Mouse (Mus musculus) olfactory bulb, adult 2 months (tissue): ENCODE measurements around the gene Rgs3.

Experiments
- CTCF ChIP-seq: fragments of 200-500 bp; IDR thresholded peaks from 2 replicates; pipeline ENCODE4 v1.5.1; 2012; ENCODE audit warnings: low read depth, mild to moderate bottlenecking, low read length, moderate library complexity; ENCODE audit not compliant: insufficient read depth
- POLR2A ChIP-seq: fragments of 200-500 bp; IDR thresholded peaks from 2 replicates; pipeline ENCODE4 v1.6.1; 2012; ENCODE audit warnings: mild to moderate bottlenecking, low read depth, low read length, moderate library complexity; ENCODE audit not compliant: insufficient read depth

DNA sequence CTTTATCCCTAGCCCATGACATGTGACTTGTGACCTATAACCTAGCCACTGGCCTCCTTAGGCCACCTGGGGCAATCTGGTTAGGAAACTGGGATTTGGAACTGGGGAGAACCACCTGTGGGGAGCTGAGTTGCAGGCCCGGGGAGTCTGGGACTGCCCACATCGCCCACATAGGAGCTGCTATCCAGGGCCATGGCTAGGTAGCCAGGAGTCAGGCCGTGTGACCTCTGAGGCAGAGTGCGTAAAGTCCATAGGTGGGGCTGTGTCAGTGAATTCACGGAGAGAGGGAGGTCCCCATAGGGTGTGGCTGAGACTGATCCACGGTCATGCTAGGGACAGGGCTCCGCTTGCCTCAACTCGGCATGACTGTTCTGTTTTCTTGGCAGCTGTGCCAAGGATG, 175.6 kb downstream of the Rgs3 start:
- TF ChIP-seq CTCF (no peak), POLR2A (no peak)
